Mouse (Mus musculus): ENCODE measurements around the gene Snd1.

DNA sequence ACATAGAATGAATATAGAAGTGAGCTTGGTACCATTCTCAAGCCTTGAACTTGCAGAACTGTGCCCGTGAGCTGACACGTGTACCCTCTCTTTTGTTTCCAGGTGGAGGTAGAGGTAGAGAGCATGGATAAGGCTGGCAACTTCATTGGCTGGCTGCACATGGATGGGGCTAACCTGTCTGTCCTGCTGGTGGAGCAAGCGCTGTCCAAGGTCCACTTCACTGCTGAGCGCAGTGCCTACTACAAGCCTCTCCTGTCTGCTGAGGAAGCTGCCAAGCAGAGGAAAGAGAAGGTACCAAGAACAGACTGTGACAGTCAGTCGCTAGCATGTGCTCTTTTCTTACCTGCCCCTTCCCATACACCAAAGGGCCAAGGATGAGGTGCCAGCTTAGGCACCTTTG, 399.8 kb downstream of the Snd1 start:
- no peak for TF ChIP-seq POLR2A (IDR thresholded peaks at IDR 0.05; ENCODE audit: borderline replicate concordance, control insufficient read depth, low read depth, low read length)
- TF ChIP-seq CTCF (IDR thresholded peaks at IDR 0.05; ENCODE audit: control insufficient read depth, insufficient read depth, low read length) = no peak
